Mouse (Mus musculus) bone marrow, adult 2 months (tissue): ENCODE results near the gene Ttc24. TPM values are rescaled to one million over a fixed set of nuclear protein-coding genes. Genes with fewer than 3 reads are reported as not detected.

Experiments
- H3K27ac ChIP-seq: fragments of 200-500 bp; 2 replicates; pipeline ENCODE4 v1.5.1; 2012; ENCODE audit warnings: low read depth, mild to moderate bottlenecking, control low read depth, inconsistent platforms, low read length; ENCODE audit not compliant: control insufficient read depth, poor library complexity, insufficient read depth
- H3K4me1 ChIP-seq: fragments of 200-500 bp; 2 replicates; pipeline ENCODE4 v1.6.1; 2011; ENCODE audit warnings: low read length; ENCODE audit not compliant: control insufficient read depth, insufficient read depth
- H3K4me3 ChIP-seq: fragments of 200-500 bp; replicated peaks from 2 replicates; pipeline ENCODE3; 2011; ENCODE audit warnings: mild to moderate bottlenecking, low read depth, low read length, control low read depth; ENCODE audit not compliant: control insufficient read depth
- CTCF ChIP-seq: fragments of 200-500 bp; IDR thresholded peaks from 2 replicates; pipeline ENCODE4 v1.5.1; 2011; ENCODE audit warnings: low read length, control low read depth; ENCODE audit not compliant: control insufficient read depth, insufficient read depth
- POLR2A ChIP-seq: fragments of 200-500 bp; IDR thresholded peaks from 2 replicates; pipeline ENCODE4 v1.6.1; 2011; ENCODE audit warnings: low read depth, mild to moderate bottlenecking, control low read depth, low read length, borderline replicate concordance; ENCODE audit not compliant: control insufficient read depth
- WGBS: fragments of 180-500 bp; shearing (Covaris S2); methylation state at CpG from one replicate; pipeline ENCODE4 v1.1.7; 2018; 5-methylcytosine and 5-hydroxymethylcytosine counted together
- polyA plus RNA-seq: library from polyadenylated mRNA; stranded (reverse); fragments of >200 nt; gene quantifications from 2 replicates; pipeline ENCODE4 v1.2.4, GENCODE M21; 2011; ENCODE audit warnings: low replicate concordance; ENCODE audit not compliant: missing spikeins, insufficient read depth, insufficient read length

Gene Ttc24
- polyA plus RNA-seq, 1 experiment, result not detected

GRCm38 (mm10) chr3:88033506-88033905 is 44.6 kb downstream of the Ttc24 start:
- H3K27ac ChIP-seq, result no peak overlapping the region
- 57% methylated on average over 5 of the region's 5 CpGs for WGBS
- no peak for TF ChIP-seq POLR2A
- no peak for TF ChIP-seq CTCF
- H3K4me1 ChIP-seq, result no peaks in the 10 kb centered on the region
- H3K4me3 ChIP-seq, result no peak overlapping the region

- no peak for TF ChIP-seq POLR2A
- no peak for TF ChIP-seq CTCF
- H3K27ac ChIP-seq, result no peak overlapping the region
- H3K4me3 ChIP-seq, result no peak overlapping the region
- no peaks in the 10 kb centered on the region for H3K4me1 ChIP-seq
- 14% methylated on average over 19 of the region's 19 CpGs for WGBS
Measured at GRCm38 (mm10) chr3:88030608-88031395, 47.3 kb downstream of the Ttc24 start.

- H3K4me3 ChIP-seq, result no peak within 1 kb of the TSS
- WGBS, result 55% methylated on average over 5 of the region's 5 CpGs
- TF ChIP-seq POLR2A, result no peak
- TF ChIP-seq CTCF, result 0 out of 2 replicates have a peak, but pooled peaks have one; percentile 13
Measured at GRCm38 (mm10) chr3:88027434-88028186, 50.5 kb downstream of the Ttc24 start, which contains the start of gene Hapln2. TSS of gene Hapln2 (minus strand) at chr3:88027583.

GRCm38 (mm10) chr3:88026823-88027222 is 51.3 kb downstream of the Ttc24 start:
- TF ChIP-seq CTCF, result no peak
- TF ChIP-seq POLR2A, result no peak
- no peak overlapping the region for H3K4me3 ChIP-seq
- no peak overlapping the region for H3K27ac ChIP-seq
- WGBS, result 58% methylated on average over 7 of the region's 7 CpGs
- no peaks in the 10 kb centered on the region; the same call in 1 of the 2 replicates for H3K4me1 ChIP-seq

More at GRCm38 (mm10) chr3:88027434-88028186, 50.5 kb downstream of the Ttc24 start, which contains the start of gene Hapln2:
- Histone ChIP-seq H3K27ac (no peak within 1 kb of the TSS), H3K4me1 (no peaks in the 10 kb centered on the region)

- 1% methylated on average over 81 of the region's 81 CpGs for WGBS
- Histone ChIP-seq H3K4me3 (peak overlapping the region; percentile 44), H3K27ac (no peak overlapping the region; the same call in 1 of the 2 replicates), H3K4me1 (no peaks in the 10 kb centered on the region; the same call in 1 of the 2 replicates)
- TF ChIP-seq CTCF, result no peak
- TF ChIP-seq POLR2A, result no peak
Measured at GRCm38 (mm10) chr3:88023192-88024074, 54.7 kb downstream of the Ttc24 start.

GRCm38 (mm10) chr3:88022322-88023191 is 55.5 kb downstream of the Ttc24 start:
- WGBS, result 3% methylated on average over 66 of the region's 66 CpGs
- TF ChIP-seq CTCF (no peak), POLR2A (no peak)
- Histone ChIP-seq H3K27ac (no peak overlapping the region; the same call in 1 of the 2 replicates), H3K4me1 (no peaks in the 10 kb centered on the region; the same call in 1 of the 2 replicates), H3K4me3 (peak overlapping the region; percentile 44)

Other genes starting within 250 kb of the Ttc24 start
- 0.79 and 3.0 TPM in 2 replicates for gene Sh2d2a, start 231.5 kb downstream of the Ttc24 start, polyA plus RNA-seq
- gene Prcc, start 192.7 kb downstream of the Ttc24 start, polyA plus RNA-seq, result 30.5 and 56.5 TPM in 2 replicates
- 286 and 446 TPM in 2 replicates for gene Hdgf, start 172.0 kb downstream of the Ttc24 start, polyA plus RNA-seq
- 98.1 and 217 TPM in 2 replicates for gene Mrpl24, start 158.8 kb downstream of the Ttc24 start, polyA plus RNA-seq
- gene Isg20l2, start 148.0 kb downstream of the Ttc24 start, polyA plus RNA-seq, result 16.4 and 18.4 TPM in 2 replicates
- 16.2 and 27.7 TPM in 2 replicates for gene Rrnad1, start 147.6 kb downstream of the Ttc24 start, polyA plus RNA-seq
- gene Crabp2, start 129.6 kb downstream of the Ttc24 start, polyA plus RNA-seq, result 3.3 TPM in 1 of 2 replicates, not detected in the other
- gene Nes, start 107.2 kb downstream of the Ttc24 start, polyA plus RNA-seq, result 0.41 and 0.67 TPM in 2 replicates
- 0.95 TPM in 1 of 2 replicates, not detected in the other for gene Bcan, start 78.1 kb downstream of the Ttc24 start, polyA plus RNA-seq
- not detected in 2 replicates for gene Hapln2, start 50.7 kb downstream of the Ttc24 start, polyA plus RNA-seq
- gene Gpatch4, start 35.2 kb downstream of the Ttc24 start, polyA plus RNA-seq, result 36.2 and 40.5 TPM in 2 replicates
- 17.1 and 54.7 TPM in 2 replicates for gene Naxe, start 19.8 kb downstream of the Ttc24 start, polyA plus RNA-seq
- gene Iqgap3, start 3.7 kb upstream of the Ttc24 start, polyA plus RNA-seq, result 11.5 and 21.5 TPM in 2 replicates
- 39.7 and 64.7 TPM in 2 replicates for gene Mef2d, start 64.1 kb upstream of the Ttc24 start, polyA plus RNA-seq
- not detected in 2 replicates for gene Rhbg, start 176.4 kb upstream of the Ttc24 start, polyA plus RNA-seq
- not detected in 2 replicates for gene Gm38392, start 208.9 kb upstream of the Ttc24 start, polyA plus RNA-seq
- 2.1 and 16.1 TPM in 2 replicates for gene Tsacc, start 218.7 kb upstream of the Ttc24 start, polyA plus RNA-seq
- 63.5 and 81.0 TPM in 2 replicates for gene Cct3, start 218.8 kb upstream of the Ttc24 start, polyA plus RNA-seq
- 18.0 and 79.0 TPM in 2 replicates for gene Glmp, start 246.7 kb upstream of the Ttc24 start, polyA plus RNA-seq